Mouse (Mus musculus): ENCODE data around the gene Tbx1. TPM values are rescaled to one million over a fixed set of nuclear protein-coding genes. Genes with fewer than 3 reads are reported as not detected.
"Not testable (repeated sequence)": the region's sequence is repeated elsewhere in the genome, so short reads cannot be mapped to it uniquely, and the experiment has no call there.

Gene Tbx1
- polyA plus RNA-seq, 1 experiment from 2014 or later, result 0.05 TPM

- Histone ChIP-seq H3K9me3 (replicated peaks) (no peaks in the 10 kb centered on the region), H3K4me1 (replicated peaks) (no peaks in the 10 kb centered on the region), H3K27ac (no peak overlapping the region), H3K4me2 (no peak overlapping the region), H3K36me3 (no peaks in the 10 kb centered on the region), H3K4me3 (replicated peaks) (no peak overlapping the region), H3K27me3 (no peaks in the 10 kb centered on the region), H3K9ac (no peak overlapping the region)
- 63% methylated on average over 6 of the region's 6 CpGs for WGBS (ENCODE audit: insufficient replicate concordance)
- ATAC-seq (ENCODE audit: low read depth) (no peak), DNase-seq (no peak)
These were observed 51.2 kb downstream of the Tbx1 start for GRCm38 (mm10) chr16:18539281-18539680.

- no peak overlapping the region for H3K4me3 ChIP-seq (replicated peaks)
- no peak for DNase-seq
- no peaks in the 10 kb centered on the region for H3K9me3 ChIP-seq (replicated peaks)
- H3K36me3 ChIP-seq, result no peaks in the 10 kb centered on the region
- WGBS (ENCODE audit: insufficient replicate concordance), result 79% methylated on average over 3 of the region's 3 CpGs
- no peak overlapping the region for H3K27ac ChIP-seq
- no peaks in the 10 kb centered on the region for H3K27me3 ChIP-seq
- no peak overlapping the region for H3K9ac ChIP-seq
- ATAC-seq (ENCODE audit: low read depth), result no peak
- H3K4me2 ChIP-seq, result no peak overlapping the region
- H3K4me1 ChIP-seq (replicated peaks), result no peaks in the 10 kb centered on the region
These were observed 53.0 kb downstream of the Tbx1 start for GRCm38 (mm10) chr16:18537407-18537990.

GRCm38 (mm10) chr16:18533061-18533460, 57.4 kb downstream of the Tbx1 start:
- H3K4me1 ChIP-seq (replicated peaks); H3K4me2 ChIP-seq; H3K36me3 ChIP-seq; H3K9me3 ChIP-seq (replicated peaks); H3K27me3 ChIP-seq; DNase-seq; H3K4me3 ChIP-seq (replicated peaks); H3K27ac ChIP-seq; H3K9ac ChIP-seq: not testable (repeated sequence)
- ATAC-seq (ENCODE audit: low read depth), result peak; percentile 100
- WGBS (ENCODE audit: insufficient replicate concordance), result 86% methylated on average over 7 of the region's 7 CpGs

Other genes with a start within 250 kb of the Tbx1 start
- 69.6 and 71.4 TPM in 2 replicates for gene Tango2, start 242.6 kb downstream of the Tbx1 start, polyA plus RNA-seq (2015; fragmentation: Nextera tagmentation; extraction: Ambion mirVana)
- gene Arvcf, start 242.5 kb downstream of the Tbx1 start, polyA plus RNA-seq (2015; fragmentation: Nextera tagmentation; extraction: Ambion mirVana), result 7.6 and 7.9 TPM in 2 replicates
- gene Txnrd2, start 164.3 kb downstream of the Tbx1 start, polyA plus RNA-seq (2015; fragmentation: Nextera tagmentation; extraction: Ambion mirVana), result 105 and 112 TPM in 2 replicates
- 109 and 110 TPM in 2 replicates for gene Comt, start 163.8 kb downstream of the Tbx1 start, polyA plus RNA-seq (2015; fragmentation: Nextera tagmentation; extraction: Ambion mirVana)
- gene Gnb1l, start 92.0 kb downstream of the Tbx1 start, polyA plus RNA-seq (2015; fragmentation: Nextera tagmentation; extraction: Ambion mirVana), result 14.0 and 14.9 TPM in 2 replicates
- gene Rtl10, start 91.8 kb downstream of the Tbx1 start, polyA plus RNA-seq (2015; fragmentation: Nextera tagmentation; extraction: Ambion mirVana), result 1.4 and 1.9 TPM in 2 replicates
- gene Gp1bb, start 31.7 kb upstream of the Tbx1 start, polyA plus RNA-seq (2015; fragmentation: Nextera tagmentation; extraction: Ambion mirVana), result 25.2 and 32.4 TPM in 2 replicates
- gene Gm49601, start 35.8 kb upstream of the Tbx1 start, polyA plus RNA-seq (2015; fragmentation: Nextera tagmentation; extraction: Ambion mirVana), result 0.14 and 0.78 TPM in 2 replicates
- gene Sept5, start 39.3 kb upstream of the Tbx1 start, polyA plus RNA-seq (2015; fragmentation: Nextera tagmentation; extraction: Ambion mirVana), result 2.4 and 2.6 TPM in 2 replicates
- gene Cldn5, start 186.2 kb upstream of the Tbx1 start, polyA plus RNA-seq (2015; fragmentation: Nextera tagmentation; extraction: Ambion mirVana), result 7.8 and 8.3 TPM in 2 replicates
- gene Ufd1, start 221.1 kb upstream of the Tbx1 start, polyA plus RNA-seq (2015; fragmentation: Nextera tagmentation; extraction: Ambion mirVana), result 47.0 and 53.3 TPM in 2 replicates
- gene Cdc45, start 221.3 kb upstream of the Tbx1 start, polyA plus RNA-seq (2015; fragmentation: Nextera tagmentation; extraction: Ambion mirVana), result 46.2 and 51.5 TPM in 2 replicates
- gene 2510002D24Rik, start 245.9 kb upstream of the Tbx1 start, polyA plus RNA-seq (2015; fragmentation: Nextera tagmentation; extraction: Ambion mirVana), result 20.3 and 23.8 TPM in 2 replicates
- gene Gm28539, start 245.9 kb upstream of the Tbx1 start, polyA plus RNA-seq (2015; fragmentation: Nextera tagmentation; extraction: Ambion mirVana), result not detected in 2 replicates